Mouse (Mus musculus) hindbrain, embryonic 11.5 days (tissue): ENCODE measurements around the gene Trim27. TPM values are rescaled to one million over a fixed set of nuclear protein-coding genes. Genes with fewer than 3 reads are reported as not detected.

Experiments
- ATAC-seq: fragments of 200-750 bp; cut with Nextera tagmentation; 2 replicates; pipeline ENCODE4 v1.8.0; 2017; ENCODE audit warnings: mild to moderate bottlenecking, moderate TSS enrichment, moderate library complexity; ENCODE audit not compliant: low FRiP score
- DNase-seq: peaks from one replicate; pipeline ENCODE4 v3.0.0-alpha.2; 2015; ENCODE audit warnings: low spot score
- H3K27ac ChIP-seq: fragments of 300-500 bp; sonication (generic); 2 replicates; pipeline ENCODE4 v1.5.1; 2014; ENCODE audit warnings: mild to moderate bottlenecking, low read depth, low read length
- H3K27me3 ChIP-seq: fragments of 300-500 bp; sonication (generic); 2 replicates; pipeline ENCODE4 v1.6.1; 2014; ENCODE audit warnings: mild to moderate bottlenecking, low read length, moderate library complexity, mixed read lengths; ENCODE audit not compliant: control insufficient read depth, insufficient read depth
- H3K36me3 ChIP-seq: fragments of 300-500 bp; sonication (generic); 2 replicates; pipeline ENCODE4 v1.6.1; 2014; ENCODE audit warnings: mild to moderate bottlenecking, low read length, moderate library complexity, mixed read lengths; ENCODE audit not compliant: control insufficient read depth, insufficient read depth
- H3K4me1 ChIP-seq: fragments of 300-500 bp; sonication (generic); replicated peaks from 2 replicates; pipeline ENCODE4 v1.6.1; 2014; ENCODE audit warnings: low read length, mixed read lengths; ENCODE audit not compliant: control insufficient read depth, insufficient read depth
- H3K4me2 ChIP-seq: fragments of 300-500 bp; sonication (generic); replicated peaks from 2 replicates; pipeline ENCODE4 v1.6.1; 2014; ENCODE audit warnings: mild to moderate bottlenecking, low read depth, low read length
- H3K4me3 ChIP-seq: fragments of 300-500 bp; sonication (generic); 2 replicates; pipeline ENCODE4 v1.5.1; 2014; ENCODE audit warnings: low read depth, low read length
- H3K9ac ChIP-seq: fragments of 300-500 bp; sonication (generic); 2 replicates; pipeline ENCODE4 v1.6.1; 2014; ENCODE audit warnings: low read depth, low read length
- H3K9me3 ChIP-seq: fragments of 300-500 bp; sonication (generic); 2 replicates; pipeline ENCODE4 v1.6.1; 2016; ENCODE audit warnings: low read length; ENCODE audit not compliant: control insufficient read depth
- WGBS: fragments of 180-500 bp; shearing (Covaris S2); extraction: QIAGEN DNeasy Blood & Tissue Kit; methylation state at CpG from one replicate; pipeline ENCODE4 v1.1.7; 2014; 5-methylcytosine and 5-hydroxymethylcytosine counted together
- polyA plus RNA-seq: library from polyadenylated mRNA; unstranded; fragments of >200 nt; fragmentation: Nextera tagmentation; extraction: Ambion mirVana; gene quantifications from 2 replicates; pipeline ENCODE4 v1.2.1, GENCODE M21; 2014

Gene Trim27
- polyA plus RNA-seq, 1 experiment from 2014 or later, result 133 TPM

DNA sequence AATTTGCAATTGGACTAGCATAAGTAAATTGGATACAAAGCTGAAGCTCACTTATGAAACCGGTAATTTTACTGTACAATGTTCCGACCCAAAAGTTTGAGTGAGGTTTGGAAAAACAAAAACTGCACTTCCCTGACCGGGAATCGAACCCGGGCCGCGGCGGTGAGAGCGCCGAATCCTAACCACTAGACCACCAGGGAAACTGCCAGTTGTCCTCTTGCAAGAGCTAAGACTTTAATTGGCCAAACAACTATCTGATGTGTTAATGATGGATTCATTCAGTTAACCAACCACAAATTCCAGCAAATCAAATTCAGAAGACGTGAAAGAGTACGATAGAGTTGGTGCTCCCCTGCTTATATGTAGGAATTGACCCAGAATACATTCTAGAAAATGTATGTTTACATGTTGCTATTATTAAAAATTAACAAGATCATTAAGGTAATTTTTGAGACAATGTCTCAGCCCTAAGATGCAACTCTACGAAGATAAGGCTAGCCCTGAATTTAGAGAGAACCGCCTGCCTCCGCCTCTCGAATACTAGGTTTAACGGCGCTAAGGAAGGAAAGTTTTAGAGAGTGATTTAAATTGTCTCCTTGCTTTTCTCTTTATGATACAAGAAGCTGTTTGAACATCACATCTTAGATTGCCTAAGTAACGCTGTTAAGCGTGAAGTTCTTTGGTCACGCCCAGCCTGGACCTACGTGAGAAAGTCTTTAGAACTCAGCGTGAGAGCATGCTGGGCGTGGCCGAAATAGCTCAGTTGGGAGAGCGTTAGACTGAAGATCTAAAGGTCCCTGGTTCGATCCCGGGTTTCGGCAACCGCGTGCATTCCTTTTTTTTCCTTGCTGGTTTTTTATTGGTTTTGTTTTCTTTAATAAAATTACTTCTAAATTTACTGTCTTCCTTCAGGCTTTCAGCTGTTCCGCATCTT, 18.3 kb upstream of the Trim27 start:
- Histone ChIP-seq H3K9me3 (no peaks in the 10 kb centered on the region), H3K4me1 (no peaks in the 10 kb centered on the region), H3K27ac (no peak overlapping the region), H3K4me3 (peak overlapping the region; percentile 46), H3K27me3 (no peaks in the 10 kb centered on the region), H3K9ac (no peak overlapping the region), H3K36me3 (no peaks in the 10 kb centered on the region), H3K4me2 (peak overlapping the region; percentile 86)
- WGBS, result under 1% methylated on average over 32 of the region's 32 CpGs
- ATAC-seq (peak; percentile 89), DNase-seq (peak; percentile 98)

- Histone ChIP-seq H3K27ac (no peak overlapping the region), H3K4me1 (no peaks in the 10 kb centered on the region), H3K36me3 (no peaks in the 10 kb centered on the region), H3K4me2 (peak overlapping the region; percentile 28), H3K27me3 (no peaks in the 10 kb centered on the region), H3K4me3 (peak overlapping the region; percentile 46), H3K9ac (no peak overlapping the region), H3K9me3 (no peaks in the 10 kb centered on the region)
- DNase-seq (peak; percentile 34), ATAC-seq (peak; percentile 19; the same call in 1 of the 2 replicates)
- WGBS, result 40% methylated on average over 2 of the region's 2 CpGs
Observed at GRCm38 (mm10) chr13:21161591-21161990, 17.7 kb upstream of the Trim27 start.

DNA sequence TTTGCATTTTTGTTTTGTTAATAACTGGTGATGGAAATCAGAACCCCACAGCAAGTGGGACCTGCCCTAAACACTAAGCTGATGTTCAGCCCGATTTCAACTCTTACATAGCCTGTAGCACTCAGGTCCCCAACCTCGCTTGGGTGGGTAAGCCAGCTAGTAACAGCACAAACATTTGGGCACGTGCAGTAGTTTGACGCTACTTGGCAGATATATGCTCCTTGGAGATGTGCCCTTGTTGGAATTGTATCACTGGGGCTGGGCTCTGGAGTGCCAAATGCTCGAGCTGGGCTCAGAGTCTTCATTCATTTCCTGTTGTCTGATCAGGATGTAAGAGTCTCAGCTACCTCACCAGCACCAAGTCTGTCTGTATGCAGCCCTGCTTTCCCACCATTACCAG, 16.7 kb upstream of the Trim27 start:
- Histone ChIP-seq H3K9me3 (no peaks in the 10 kb centered on the region), H3K4me1 (no peaks in the 10 kb centered on the region), H3K4me3 (no peak overlapping the region), H3K27me3 (no peaks in the 10 kb centered on the region), H3K4me2 (no peak overlapping the region), H3K9ac (no peak overlapping the region), H3K27ac (no peak overlapping the region), H3K36me3 (no peaks in the 10 kb centered on the region)
- DNase-seq, result no peak
- WGBS, result 63% methylated on average over 5 of the region's 5 CpGs
- no peak for ATAC-seq

DNA sequence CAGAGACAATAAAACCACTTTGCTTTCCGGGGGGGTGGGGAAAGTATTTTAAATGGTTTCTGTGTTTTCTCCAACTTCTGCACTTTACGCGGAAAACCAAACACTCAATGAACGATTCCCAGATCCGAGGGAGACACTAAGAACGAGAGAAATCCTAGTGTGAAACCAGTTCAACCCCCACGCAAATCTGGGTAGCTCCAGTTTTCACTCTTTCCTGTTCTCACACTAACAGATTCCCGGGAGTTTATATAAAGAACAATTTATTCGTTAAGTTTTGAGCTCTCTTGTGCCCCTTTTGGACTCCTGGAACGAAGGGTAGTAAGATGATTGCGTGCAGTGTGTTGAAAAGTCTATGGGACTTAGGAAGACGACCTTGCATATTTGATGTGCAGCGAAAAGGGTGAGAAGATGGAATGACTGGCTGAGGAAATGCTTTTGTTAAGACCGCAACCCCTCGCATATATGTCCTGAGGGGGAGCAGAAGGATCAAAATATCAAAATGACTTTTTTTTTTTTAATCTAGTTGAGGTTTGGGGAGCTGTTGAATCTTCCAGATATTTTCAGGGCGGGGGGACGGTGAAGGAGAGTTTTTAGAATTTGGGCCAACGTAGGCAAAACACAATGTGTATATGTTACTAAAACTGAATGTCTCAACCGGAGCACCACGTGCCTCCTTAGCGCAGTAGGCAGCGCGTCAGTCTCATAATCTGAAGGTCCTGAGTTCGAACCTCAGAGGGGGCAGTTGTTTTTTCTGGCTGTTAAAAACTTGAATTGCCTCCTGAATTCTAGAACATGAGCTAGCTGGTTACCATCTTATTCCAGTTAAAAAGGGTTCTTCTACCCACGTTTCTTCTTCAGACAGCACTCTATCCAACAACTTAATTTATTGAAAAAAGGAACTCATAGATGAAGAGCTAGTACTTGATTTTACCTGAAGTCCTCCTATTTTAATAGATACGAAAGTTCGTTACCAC, 12.0 kb upstream of the Trim27 start:
- Histone ChIP-seq H3K4me2 (peak overlapping the region; percentile 76), H3K36me3 (no peaks in the 10 kb centered on the region), H3K27me3 (no peaks in the 10 kb centered on the region), H3K9me3 (no peaks in the 10 kb centered on the region), H3K27ac (no peak overlapping the region), H3K9ac (peak overlapping the region; percentile 41; the same call in 1 of the 2 replicates), H3K4me1 (no peaks in the 10 kb centered on the region), H3K4me3 (peak overlapping the region; percentile 45)
- peak; percentile 59 for ATAC-seq
- peak; percentile 88 for DNase-seq
- WGBS, result 1% methylated on average over 27 of the region's 27 CpGs

DNA sequence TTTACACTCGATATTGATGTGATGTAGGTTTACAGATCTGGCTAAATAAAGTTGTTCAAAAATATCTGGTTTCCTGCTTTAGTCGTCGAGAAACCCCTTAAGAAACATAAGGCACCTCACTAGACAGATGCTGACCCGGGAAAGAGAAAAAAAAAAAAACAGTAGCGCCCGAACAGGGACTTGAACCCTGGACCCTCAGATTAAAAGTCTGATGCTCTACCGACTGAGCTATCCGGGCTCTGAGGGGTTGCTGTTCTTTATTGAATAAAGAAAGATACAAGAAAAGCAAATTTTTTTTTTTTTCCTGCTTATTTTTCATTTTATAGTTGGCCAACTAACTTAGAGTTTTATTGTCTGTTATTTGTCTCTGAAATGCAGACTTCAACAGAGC, 11.3 kb upstream of the Trim27 start:
- H3K9ac ChIP-seq, result no peak overlapping the region; the same call in 1 of the 2 replicates
- ATAC-seq (peak; percentile 52; the same call in 1 of the 2 replicates), DNase-seq (peak; percentile 65)
- no peaks in the 10 kb centered on the region for H3K27me3 ChIP-seq
- under 1% methylated on average over 8 of the region's 8 CpGs for WGBS
- no peaks in the 10 kb centered on the region for H3K9me3 ChIP-seq
- H3K27ac ChIP-seq, result no peak overlapping the region
- H3K4me2 ChIP-seq, result peak overlapping the region; percentile 76
- no peaks in the 10 kb centered on the region for H3K36me3 ChIP-seq
- H3K4me3 ChIP-seq, result peak overlapping the region; percentile 48
- no peaks in the 10 kb centered on the region for H3K4me1 ChIP-seq

GRCm38 (mm10) chr13:21168371-21169011, 10.8 kb upstream of the Trim27 start:
- no peaks in the 10 kb centered on the region for H3K4me1 ChIP-seq
- no peaks in the 10 kb centered on the region for H3K27me3 ChIP-seq
- WGBS, result under 1% methylated on average over 16 of the region's 16 CpGs
- no peak overlapping the region for H3K27ac ChIP-seq
- DNase-seq (peak; percentile 65), ATAC-seq (no peak)
- H3K4me3 ChIP-seq, result peak overlapping the region; percentile 48
- H3K9ac ChIP-seq, result peak overlapping the region; percentile 4; the same call in 1 of the 2 replicates
- no peaks in the 10 kb centered on the region for H3K9me3 ChIP-seq
- H3K36me3 ChIP-seq, result no peaks in the 10 kb centered on the region
- peak overlapping the region; percentile 76 for H3K4me2 ChIP-seq

- Histone ChIP-seq H3K4me3 (peak overlapping the region; percentile 48), H3K4me2 (peak overlapping the region; percentile 76), H3K9me3 (no peaks in the 10 kb centered on the region), H3K9ac (no peak overlapping the region; the same call in 1 of the 2 replicates), H3K36me3 (no peaks in the 10 kb centered on the region), H3K27me3 (no peaks in the 10 kb centered on the region), H3K27ac (no peak overlapping the region), H3K4me1 (no peaks in the 10 kb centered on the region)
- WGBS, result 4% methylated on average over 14 of the region's 14 CpGs
- DNase-seq, result peak; percentile 30
- no peak for ATAC-seq
Observed at GRCm38 (mm10) chr13:21169121-21169656, 10.1 kb upstream of the Trim27 start.
